Mouse (Mus musculus) cerebellum, postnatal 4 days (tissue): Measurements from ENCODE around the gene Psd4.

Source experiments
- DNase-seq, 2 experiments: peaks; one replicate each; pipeline ENCODE4 v3.0.0; 2022; ENCODE audit warnings: low spot score in 2 of 2, mixed read lengths in 1 of 2

The Psd4 gene

GRCm38 (mm10) chr2:24386158-24386963 lies 19.0 kb downstream of the Psd4 start:
- no peak for DNase-seq

GRCm38 (mm10) chr2:24386964-24387320 lies 19.6 kb downstream of the Psd4 start:
- no peak for DNase-seq

GRCm38 (mm10) chr2:24387361-24388283 lies 20.2 kb downstream of the Psd4 start:
- no peak for DNase-seq

- DNase-seq = no peak
These were observed 25.9 kb downstream of the Psd4 start for GRCm38 (mm10) chr2:24393251-24393650.

GRCm38 (mm10) chr2:24397115-24397514 lies 29.7 kb downstream of the Psd4 start:
- DNase-seq = no peak

- no peak for DNase-seq
These were observed 33.3 kb downstream of the Psd4 start for GRCm38 (mm10) chr2:24400711-24401110.

GRCm38 (mm10) chr2:24405345-24406012 lies 38.1 kb downstream of the Psd4 start:
- peak; percentile 53 to 78 for DNase-seq

- peak in 1 of 2 experiments; percentile 70 for DNase-seq
These were observed 40.5 kb downstream of the Psd4 start for GRCm38 (mm10) chr2:24407701-24408485.

- peak; percentile 57 to 78 for DNase-seq
These were observed 41.8 kb downstream of the Psd4 start for GRCm38 (mm10) chr2:24409166-24409565.

- DNase-seq = no peak
These were observed 45.8 kb downstream of the Psd4 start for GRCm38 (mm10) chr2:24413172-24413571.

- no peak for DNase-seq
These were observed 46.3 kb downstream of the Psd4 start for GRCm38 (mm10) chr2:24413677-24414076.

GRCm38 (mm10) chr2:24416668-24417067 lies 49.3 kb downstream of the Psd4 start:
- DNase-seq = peak in 1 of 2 experiments; percentile 20

GRCm38 (mm10) chr2:24417106-24417505 lies 49.7 kb downstream of the Psd4 start:
- DNase-seq = no peak

GRCm38 (mm10) chr2:24417564-24417963 lies 50.2 kb downstream of the Psd4 start:
- no peak for DNase-seq

- no peak for DNase-seq
These were observed 54.0 kb downstream of the Psd4 start for GRCm38 (mm10) chr2:24421211-24421863.

GRCm38 (mm10) chr2:24422815-24423214 lies 55.4 kb downstream of the Psd4 start:
- DNase-seq = no peak

- no peak for DNase-seq
These were observed 58.2 kb downstream of the Psd4 start for GRCm38 (mm10) chr2:24425630-24426029.

GRCm38 (mm10) chr2:24427866-24428675 lies 60.7 kb downstream of the Psd4 start:
- DNase-seq = peak in 1 of 2 experiments; percentile 55

GRCm38 (mm10) chr2:24429806-24430205 lies 62.4 kb downstream of the Psd4 start:
- DNase-seq = no peak

- DNase-seq = no peak
These were observed 67.3 kb downstream of the Psd4 start for GRCm38 (mm10) chr2:24434670-24435069.
